Mouse (Mus musculus) heart, embryonic 11.5 days (tissue): ENCODE data around the gene Tmem167b. TPM values are rescaled to one million over a fixed set of nuclear protein-coding genes. Genes with fewer than 3 reads are reported as not detected.
"Not testable (repeated sequence)": the region's sequence is repeated elsewhere in the genome, so short reads cannot be mapped to it uniquely, and the experiment has no call there.

ENCODE experiments used
- ATAC-seq: fragments of 200-750 bp; cut with Nextera tagmentation; replicated peaks from 2 replicates; pipeline ENCODE4 v1.8.0; 2017; ENCODE audit warnings: moderate library complexity; ENCODE audit not compliant: insufficient number of reproducible peaks, low FRiP score, low TSS enrichment
- H3K27ac ChIP-seq: fragments of 300-500 bp; sonication (generic); 2 replicates; pipeline ENCODE4 v1.5.1; 2014; ENCODE audit warnings: mild to moderate bottlenecking, low read depth, low read length
- H3K27me3 ChIP-seq: fragments of 300-500 bp; sonication (generic); 2 replicates; pipeline ENCODE4 v1.6.1; 2014; ENCODE audit warnings: mild to moderate bottlenecking, low read length, mixed read lengths; ENCODE audit not compliant: control insufficient read depth, insufficient read depth
- H3K36me3 ChIP-seq: fragments of 300-500 bp; sonication (generic); 2 replicates; pipeline ENCODE4 v1.6.1; 2014; ENCODE audit warnings: mild to moderate bottlenecking, low read length, moderate library complexity, mixed read lengths; ENCODE audit not compliant: control insufficient read depth, insufficient read depth
- H3K4me1 ChIP-seq: fragments of 300-500 bp; sonication (generic); 2 replicates; pipeline ENCODE4 v1.6.1; 2014; ENCODE audit warnings: low read length; ENCODE audit not compliant: control insufficient read depth, insufficient read depth
- H3K4me2 ChIP-seq: fragments of 300-500 bp; sonication (generic); 2 replicates; pipeline ENCODE4 v1.6.1; 2014; ENCODE audit warnings: mild to moderate bottlenecking, moderate library complexity
- H3K4me3 ChIP-seq: fragments of 300-500 bp; sonication (generic); 2 replicates; pipeline ENCODE4 v1.5.1; 2014; ENCODE audit warnings: low read depth, low read length
- H3K9ac ChIP-seq: fragments of 300-500 bp; sonication (generic); 2 replicates; pipeline ENCODE4 v1.6.1; 2014; ENCODE audit warnings: mild to moderate bottlenecking, low read depth, low read length, moderate library complexity
- H3K9me3 ChIP-seq: fragments of 300-500 bp; sonication (generic); replicated peaks from 2 replicates; pipeline ENCODE4 v1.6.1; 2016; ENCODE audit warnings: low read length; ENCODE audit not compliant: control insufficient read depth
- WGBS: fragments of 180-500 bp; shearing (Covaris S2); extraction: QIAGEN DNeasy Blood & Tissue Kit; methylation state at CpG from one replicate; pipeline ENCODE4 v1.1.7; 2014; ENCODE audit not compliant: insufficient replicate concordance; 5-methylcytosine and 5-hydroxymethylcytosine counted together
- polyA plus RNA-seq: library from polyadenylated mRNA; unstranded; fragments of >200 nt; fragmentation: Nextera tagmentation; extraction: Ambion mirVana; gene quantifications from 2 replicates; pipeline ENCODE4 v1.2.1, GENCODE M21; 2014

The Tmem167b gene
- polyA plus RNA-seq, 1 experiment from 2014 or later = 31.7 TPM

DNA sequence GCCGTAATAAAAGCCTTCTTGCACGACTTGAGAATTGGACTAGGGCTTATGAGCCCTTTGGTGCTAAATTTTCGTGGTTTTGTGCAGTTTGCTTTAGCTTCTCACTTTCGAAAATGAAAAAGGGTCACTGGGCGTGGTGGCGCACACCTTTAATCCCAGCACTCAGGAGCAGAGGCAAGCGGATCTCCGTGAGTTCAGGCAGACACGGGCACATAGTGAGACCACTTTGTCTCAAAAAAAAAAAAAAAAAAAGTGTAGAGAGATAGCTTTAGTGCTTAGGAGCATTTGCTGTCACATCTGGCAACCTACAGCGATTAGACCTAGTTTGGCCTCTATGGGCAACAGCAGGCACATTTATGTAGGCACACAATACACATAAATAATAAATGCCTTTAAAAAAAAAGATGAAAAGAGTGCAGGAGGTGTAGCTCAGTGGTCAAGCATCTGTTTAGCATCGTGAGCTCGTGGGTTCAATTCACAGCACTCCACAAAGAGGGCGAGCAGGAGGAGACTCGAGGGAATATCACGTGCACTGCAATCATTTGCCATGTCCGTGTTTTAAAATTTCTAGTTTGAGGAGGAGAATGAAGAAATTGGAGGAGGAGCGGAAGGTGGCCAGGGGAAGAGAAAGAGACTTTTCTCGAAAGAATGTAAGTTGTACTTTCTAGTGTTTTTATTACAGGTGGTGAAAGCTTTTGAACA lies 10.2 kb upstream of the Tmem167b start:
- Histone ChIP-seq H3K9me3 (no peaks in the 10 kb centered on the region), H3K36me3 (no peaks in the 10 kb centered on the region), H3K9ac (peak overlapping the region; percentile 87), H3K4me3 (peak overlapping the region; percentile 78), H3K27ac (no peak overlapping the region), H3K4me2 (peak overlapping the region; percentile 78), H3K4me1 (peaks cover 8% of the 10 kb centered on the region), H3K27me3 (0 out of 2 replicates have a peak, but pooled peaks cover 2% of the 10 kb centered on the region)
- ATAC-seq = no peak
- WGBS = 50% methylated on average over 18 of the region's 18 CpGs

DNA sequence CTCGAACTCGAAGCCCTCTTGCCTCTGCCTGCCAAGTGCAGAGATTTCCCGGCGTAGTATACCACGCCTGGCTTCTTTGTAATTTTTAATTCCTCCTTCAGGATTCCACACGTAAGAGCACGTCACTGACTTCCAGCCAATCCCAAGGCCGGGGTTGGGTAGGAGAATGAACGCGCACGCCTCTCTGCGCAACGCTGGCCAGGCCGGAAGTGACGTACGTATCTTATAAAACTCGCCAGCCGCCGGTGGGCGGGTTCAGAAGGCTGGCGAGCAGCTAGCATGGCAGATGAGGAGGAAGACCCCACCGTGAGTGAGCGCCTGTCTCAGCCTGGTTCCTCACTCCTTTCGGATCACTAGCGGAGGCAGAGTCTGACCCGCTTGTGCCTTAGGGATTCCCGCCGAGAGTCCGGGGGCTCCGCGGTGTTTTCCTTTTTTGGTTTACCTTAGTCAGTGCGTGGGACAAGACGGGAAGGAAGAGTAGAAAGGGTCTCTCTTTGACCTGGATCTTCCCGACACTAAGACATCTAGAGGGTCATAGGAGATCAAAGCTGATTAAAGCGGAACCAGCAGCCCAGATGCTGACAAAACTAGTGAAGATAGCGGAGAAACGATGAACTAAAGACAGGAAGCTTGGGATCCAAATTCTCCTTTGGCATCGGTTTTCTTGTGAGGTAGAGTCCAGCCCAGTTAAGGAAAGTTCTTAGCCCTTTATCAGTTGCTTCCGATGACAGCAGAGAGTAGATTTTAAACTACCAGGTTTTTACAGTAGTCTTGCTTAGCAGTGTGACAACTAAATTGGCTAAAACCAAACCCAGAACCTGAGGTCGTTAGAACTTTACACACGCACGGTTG lies 9.4 kb upstream of the Tmem167b start, which contains the start of gene Taf13:
Gene Taf13, plus strand, starts transcription at position 256 of the 852 bp plus-strand sequence.
- WGBS = 2% methylated on average over 42 of the region's 42 CpGs

DNA sequence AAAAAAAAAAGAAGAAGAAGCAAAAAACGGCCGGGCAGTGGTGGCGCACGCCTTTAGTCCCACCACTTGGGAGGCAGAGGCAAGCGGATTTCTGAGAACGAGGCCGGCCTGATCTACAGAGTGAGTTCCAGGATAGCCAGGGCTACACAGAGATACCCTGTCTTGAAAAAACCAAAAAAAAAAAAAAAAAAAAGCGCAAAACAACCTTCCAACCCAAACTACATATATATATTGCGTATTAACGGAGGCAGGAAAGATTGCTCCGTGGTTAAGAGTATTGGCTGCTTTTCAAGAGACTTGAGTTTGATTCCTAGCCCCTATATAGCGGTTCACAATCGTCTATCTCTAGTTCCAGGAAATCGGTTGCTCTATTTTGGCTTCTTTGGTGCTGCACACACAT lies 8.5 kb upstream of the Tmem167b start:
- Histone ChIP-seq H3K4me2 (peak overlapping the region; percentile 78), H3K4me3 (peak overlapping the region; percentile 78), H3K9ac (no peak overlapping the region), H3K27me3 (0 out of 2 replicates have a peak, but pooled peaks cover 2% of the 10 kb centered on the region), H3K4me1 (peaks cover 8% of the 10 kb centered on the region), H3K27ac (no peak overlapping the region), H3K9me3 (no peaks in the 10 kb centered on the region), H3K36me3 (no peaks in the 10 kb centered on the region)
- no peak for ATAC-seq
- 87% methylated on average over 14 of the region's 14 CpGs for WGBS

More for the DNA sequence above, 9.4 kb upstream of the Tmem167b start, which contains the start of gene Taf13:
- Histone ChIP-seq H3K9ac (peak within 1 kb of the TSS; percentile 87), H3K4me3 (peak within 1 kb of the TSS; percentile 78), H3K36me3 (no peaks in the 10 kb centered on the region), H3K9me3 (no peaks in the 10 kb centered on the region), H3K27ac (peak within 1 kb of the TSS; percentile 65; the same call in 1 of the 2 replicates), H3K4me1 (peaks cover 8% of the 10 kb centered on the region), H3K27me3 (0 out of 2 replicates have a peak, but pooled peaks cover 2% of the 10 kb centered on the region), H3K4me2 (peak within 1 kb of the TSS; percentile 78)
- ATAC-seq = peak; percentile 97

DNA sequence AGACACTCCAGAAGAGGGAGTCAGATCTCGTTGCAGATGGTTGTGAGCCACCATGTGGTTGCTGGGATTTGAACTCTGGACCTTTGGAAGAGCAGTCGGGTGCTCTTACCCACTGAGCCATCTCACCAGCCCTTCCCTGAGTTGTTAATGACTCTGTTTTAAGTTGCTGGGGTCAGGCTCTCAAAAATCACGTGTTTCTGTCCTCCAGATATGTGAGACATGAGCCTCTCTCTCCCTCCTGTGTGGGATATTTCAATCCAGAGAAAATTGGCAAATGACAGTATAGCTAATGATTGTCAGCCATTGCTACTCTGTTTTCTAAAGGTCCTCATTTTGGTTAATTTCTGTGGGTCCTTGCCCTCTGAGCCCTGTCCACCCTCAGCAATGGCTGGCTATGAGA lies 7.4 kb upstream of the Tmem167b start:
- H3K27me3 ChIP-seq, H3K36me3 ChIP-seq, H3K27ac ChIP-seq, H3K4me2 ChIP-seq, ATAC-seq, H3K4me3 ChIP-seq, H3K9ac ChIP-seq, H3K9me3 ChIP-seq, H3K4me1 ChIP-seq: not testable (repeated sequence)
- 60% methylated on average over 2 of the region's 3 CpGs for WGBS

DNA sequence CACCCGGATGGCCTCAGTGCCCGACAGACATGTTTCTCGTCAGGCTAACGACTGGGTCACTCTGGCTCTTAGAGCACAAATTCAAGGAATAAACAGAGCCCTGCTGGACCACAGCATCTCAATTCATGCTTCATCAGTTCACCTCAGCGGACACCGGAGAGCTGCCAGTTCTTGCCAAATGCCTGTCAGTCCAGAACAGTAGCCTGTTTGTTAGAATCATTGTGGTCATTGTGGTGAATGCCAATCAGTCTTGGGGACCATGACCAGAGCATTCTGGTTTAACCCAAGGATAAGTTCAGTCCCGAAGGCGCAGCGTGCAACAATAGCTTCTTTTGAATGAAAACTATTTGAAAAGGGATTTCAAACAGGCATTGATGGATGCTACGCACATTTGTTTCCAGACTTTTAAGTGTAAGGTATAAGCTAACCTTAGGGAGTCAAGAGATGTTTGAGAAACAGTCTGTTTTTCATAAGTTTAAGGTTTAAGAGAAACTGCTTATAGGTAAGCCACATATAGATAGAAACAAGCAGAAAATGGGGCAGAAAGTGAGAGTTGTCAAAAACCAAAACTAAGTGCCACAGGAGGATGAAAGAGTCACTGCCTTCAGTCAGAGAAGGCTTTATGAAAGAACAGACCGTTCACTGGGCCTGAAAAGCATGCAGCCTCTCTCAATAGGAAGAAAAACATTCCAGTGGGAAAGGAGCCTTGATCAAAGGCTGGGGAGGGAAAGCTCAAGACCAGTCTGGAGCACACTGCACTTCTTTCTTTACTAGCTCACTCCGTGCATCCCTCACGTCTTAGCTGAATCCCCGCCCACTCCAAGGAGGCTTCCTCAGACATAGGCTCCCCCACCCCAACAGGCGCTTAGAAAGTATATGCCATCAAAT lies 6.0 kb upstream of the Tmem167b start:
- H3K9ac ChIP-seq = no peak overlapping the region
- 0 out of 2 replicates have a peak, but pooled peaks cover 2% of the 10 kb centered on the region for H3K27me3 ChIP-seq
- WGBS = 57% methylated on average over 15 of the region's 15 CpGs
- no peak overlapping the region for H3K4me3 ChIP-seq
- H3K4me2 ChIP-seq = no peak overlapping the region
- H3K36me3 ChIP-seq = no peaks in the 10 kb centered on the region
- H3K9me3 ChIP-seq = no peaks in the 10 kb centered on the region
- peaks cover 8% of the 10 kb centered on the region for H3K4me1 ChIP-seq
- H3K27ac ChIP-seq = no peak overlapping the region
- ATAC-seq = no peak

DNA sequence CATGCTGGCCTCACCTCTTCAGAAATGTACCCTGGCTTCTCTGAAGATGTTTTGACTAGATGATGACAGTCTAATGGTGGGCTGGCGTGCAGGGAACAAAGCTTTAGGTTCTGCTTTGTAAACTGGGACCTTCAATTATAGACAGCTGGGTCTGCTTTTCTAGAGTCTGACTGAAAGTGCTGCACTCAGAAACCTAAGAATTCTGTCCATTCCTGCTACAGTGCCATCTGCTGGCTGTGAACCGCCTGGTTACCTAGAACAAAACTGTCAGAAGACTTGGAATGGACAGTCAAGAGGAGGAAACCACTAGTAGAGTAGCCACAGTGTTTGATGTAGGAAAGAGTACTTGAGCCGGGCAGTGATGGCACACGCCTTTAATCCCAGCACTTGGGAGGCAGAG lies 1.0 kb upstream of the Tmem167b start:
- WGBS = 4% methylated on average over 4 of the region's 4 CpGs
- H3K9me3 ChIP-seq = no peaks in the 10 kb centered on the region
- H3K36me3 ChIP-seq = peaks cover 6% of the 10 kb centered on the region; the same call in 1 of the 2 replicates
- H3K4me3 ChIP-seq = peak overlapping the region; percentile 91
- H3K9ac ChIP-seq = peak overlapping the region; percentile 63
- H3K27ac ChIP-seq = peak overlapping the region; percentile 84
- H3K4me1 ChIP-seq = peaks cover 7% of the 10 kb centered on the region
- no peak for ATAC-seq
- peak overlapping the region; percentile 89 for H3K4me2 ChIP-seq
- no peaks in the 10 kb centered on the region for H3K27me3 ChIP-seq

DNA sequence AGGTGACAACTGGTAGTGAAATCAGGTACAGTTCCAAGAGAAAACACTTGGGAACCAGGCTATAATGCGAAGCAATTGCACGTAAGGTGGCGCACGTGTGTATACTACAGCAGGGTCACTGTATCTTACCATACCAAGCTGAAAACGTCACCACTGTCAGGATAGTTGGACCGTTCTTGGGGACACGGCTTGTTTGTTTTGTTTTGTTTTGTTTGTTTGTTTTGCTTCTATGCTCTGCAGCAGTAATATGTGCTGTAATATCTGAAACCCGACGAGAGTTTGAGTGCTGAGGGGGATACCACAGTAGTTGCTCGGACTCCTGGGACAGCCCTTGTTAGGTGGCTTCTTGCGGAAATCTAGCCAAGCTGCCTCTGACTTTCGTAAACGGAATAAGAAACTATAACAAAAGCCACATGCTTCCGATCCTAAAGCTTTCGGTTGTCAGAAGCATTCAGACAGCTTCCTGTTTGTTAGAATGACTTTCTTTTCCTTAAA lies 558 bp upstream of the Tmem167b start:
- peak overlapping the region; percentile 89 for H3K4me2 ChIP-seq
- peak overlapping the region; percentile 84 for H3K27ac ChIP-seq
- H3K9me3 ChIP-seq = no peaks in the 10 kb centered on the region
- peaks cover 7% of the 10 kb centered on the region for H3K4me1 ChIP-seq
- H3K36me3 ChIP-seq = peaks cover 11% of the 10 kb centered on the region; the same call in 1 of the 2 replicates
- 0 out of 2 replicates have a peak, but pooled peaks have one; percentile 50 for ATAC-seq
- no peaks in the 10 kb centered on the region for H3K27me3 ChIP-seq
- peak overlapping the region; percentile 63 for H3K9ac ChIP-seq
- WGBS = 9% methylated on average over 15 of the region's 15 CpGs
- peak overlapping the region; percentile 91 for H3K4me3 ChIP-seq

DNA sequence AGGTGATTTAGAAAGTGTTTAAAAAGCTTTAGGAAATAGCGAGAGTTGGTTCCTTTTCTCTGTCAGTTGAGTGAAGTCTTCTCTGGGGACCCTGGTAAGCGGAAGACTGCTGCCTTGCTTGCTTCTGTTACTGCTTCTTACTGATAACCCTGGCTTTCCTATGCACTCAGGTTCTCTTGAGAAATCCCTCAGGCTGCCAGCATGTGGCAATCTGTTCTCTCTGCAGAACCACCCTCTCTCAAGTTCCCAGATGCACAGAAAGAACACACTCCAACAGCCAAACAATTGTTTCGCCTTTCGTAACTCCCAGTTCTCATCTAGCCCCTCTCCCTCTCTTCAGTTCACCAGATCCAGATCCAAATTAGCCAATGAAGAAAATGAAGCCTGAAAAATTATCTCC lies 4.4 kb downstream of the Tmem167b start:
- 92% methylated on average over 4 of the region's 4 CpGs for WGBS
- Histone ChIP-seq H3K4me1 (peaks cover 7% of the 10 kb centered on the region), H3K9ac (no peak overlapping the region), H3K36me3 (peaks cover 12% of the 10 kb centered on the region; the same call in 1 of the 2 replicates), H3K4me2 (no peak overlapping the region), H3K4me3 (no peak overlapping the region), H3K27ac (no peak overlapping the region), H3K9me3 (no peaks in the 10 kb centered on the region), H3K27me3 (no peaks in the 10 kb centered on the region)
- no peak for ATAC-seq
